Mouse (Mus musculus) left cerebral cortex, postnatal 10 days (tissue): Measurements from ENCODE around the gene Sun2. TPM values are rescaled to one million over a fixed set of nuclear protein-coding genes. Genes with fewer than 3 reads are reported as not detected.
A peak's percentile ranks its signal among the peaks of the same experiment; 100 is the strongest.

Experiments used
- DNase-seq, 2 experiments: peaks; one replicate each; pipeline ENCODE4 v3.0.0; 2021 to 2022; ENCODE audit warnings: low spot score in 2 of 2, mixed read lengths in 1 of 2; ENCODE audit errors: extremely low spot score in 1 of 2
- intact Hi-C: fragments of 180-260 bp; cut with DNase I; formaldehyde crosslinking; loops from one replicate; pipeline ENCODE4 v1.15.1; 2025
- total RNA-seq, 2 experiments: library from RNA; stranded (reverse); gene quantifications; 2 replicates each; pipeline ENCODE4 v1.2.3; 2021

The Sun2 gene
- total RNA-seq, 2 experiments from 2014 or later: 14.9 to 20.2 TPM

DNA sequence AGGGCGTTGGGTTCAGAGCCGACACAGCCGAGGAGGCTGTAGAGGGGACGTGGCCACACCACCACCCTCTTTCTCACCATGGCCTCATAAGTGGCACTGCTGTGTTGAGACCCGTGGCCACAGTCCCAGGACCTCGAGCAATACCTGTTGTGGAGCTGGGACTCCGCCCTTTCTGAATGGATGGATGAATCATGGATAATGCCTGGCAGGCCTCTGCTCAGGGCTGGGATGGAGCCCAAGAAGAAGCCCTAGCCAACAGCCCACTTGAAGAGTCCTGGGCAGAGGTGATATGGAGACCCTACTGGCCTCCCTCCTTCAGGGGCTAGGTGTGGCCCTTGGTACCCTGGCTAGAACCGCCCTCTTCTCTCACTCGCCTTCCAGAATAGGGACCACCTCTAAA, 20.7 kb upstream of the Sun2 start:
- intact Hi-C loops: no loop called here
- no peak for DNase-seq

DNA sequence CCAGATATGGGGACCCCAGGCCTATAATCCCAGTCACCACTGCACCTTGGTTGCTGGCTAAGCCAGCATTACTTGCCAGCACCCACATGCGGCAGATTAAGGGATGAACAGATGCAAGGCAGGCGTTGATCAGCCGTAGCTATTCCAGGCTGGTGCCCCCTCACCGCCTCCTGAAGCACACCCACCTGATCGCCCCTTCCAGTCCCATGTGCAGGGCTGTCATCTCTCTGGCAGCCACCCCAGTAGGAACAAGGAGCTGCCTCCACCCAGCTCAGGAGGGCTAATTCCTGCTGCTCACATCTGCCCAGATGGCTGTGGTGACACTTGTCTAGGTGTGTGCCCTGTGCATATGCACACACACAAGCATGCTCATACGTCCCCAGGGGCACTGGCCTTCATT, 18.6 kb upstream of the Sun2 start:
- intact Hi-C loops: no loop called here
- DNase-seq: no peak

DNA sequence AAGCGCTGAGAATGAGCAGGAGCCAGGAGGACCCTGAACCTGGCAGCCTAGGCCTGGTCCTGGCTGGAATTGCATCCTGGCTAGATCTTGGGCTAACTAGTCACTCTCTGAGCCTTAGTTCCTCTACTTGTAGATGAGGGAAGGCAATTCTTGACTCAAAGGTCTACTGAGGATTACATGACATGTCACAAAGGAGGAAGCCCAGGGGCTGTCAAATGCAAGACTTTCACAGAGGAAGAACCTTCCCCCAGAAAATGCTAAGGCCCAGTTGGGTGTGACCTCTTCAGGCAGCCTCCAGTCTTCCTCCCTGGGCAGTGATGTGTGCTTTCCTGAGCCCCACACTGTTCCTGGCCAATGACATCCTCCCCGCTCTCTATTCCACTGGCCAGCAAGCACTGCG, 14.8 kb upstream of the Sun2 start:
- no peak for DNase-seq
- intact Hi-C loops: loop anchor here (5.0 to 10.0 kb wide), 2 partner anchors 45 to 158 kb away; partner anchors contain the start of gene Nptxr

DNA sequence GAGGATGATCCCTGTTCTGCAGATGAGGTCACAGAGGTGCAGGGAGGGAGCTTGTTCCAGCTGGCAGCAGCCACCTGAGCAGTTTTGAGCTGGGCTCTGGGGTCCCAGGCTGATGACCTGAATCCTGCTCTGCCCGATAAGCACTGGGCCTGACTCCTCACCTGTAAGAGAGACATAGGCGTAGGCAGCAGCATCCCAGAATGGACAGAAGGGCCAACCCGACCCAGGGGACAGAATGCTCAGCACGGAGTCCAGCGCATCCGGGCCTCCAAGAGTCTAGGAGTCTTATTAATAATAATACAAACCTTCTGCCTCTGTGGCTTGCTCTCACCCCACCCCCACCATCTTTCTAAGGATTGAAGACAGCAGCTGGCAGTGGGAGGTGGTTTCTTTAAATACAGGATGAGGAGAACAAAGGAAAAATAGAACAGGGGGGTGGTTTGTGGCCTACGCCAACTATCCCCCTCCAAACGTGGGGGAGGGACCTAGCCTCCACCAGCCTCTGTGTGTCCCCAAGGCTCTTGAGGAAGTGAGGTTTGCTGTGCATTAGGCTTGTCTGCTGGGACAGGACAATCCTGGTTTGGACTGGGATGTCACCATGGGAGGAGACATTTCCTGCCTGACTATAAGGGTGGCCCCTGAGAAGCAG, 13.8 kb upstream of the Sun2 start:
- intact Hi-C loops: loop anchor here (5.0 to 10.0 kb wide), 2 partner anchors 46 to 159 kb away; partner anchors contain the start of gene Nptxr
- DNase-seq: no peak

DNA sequence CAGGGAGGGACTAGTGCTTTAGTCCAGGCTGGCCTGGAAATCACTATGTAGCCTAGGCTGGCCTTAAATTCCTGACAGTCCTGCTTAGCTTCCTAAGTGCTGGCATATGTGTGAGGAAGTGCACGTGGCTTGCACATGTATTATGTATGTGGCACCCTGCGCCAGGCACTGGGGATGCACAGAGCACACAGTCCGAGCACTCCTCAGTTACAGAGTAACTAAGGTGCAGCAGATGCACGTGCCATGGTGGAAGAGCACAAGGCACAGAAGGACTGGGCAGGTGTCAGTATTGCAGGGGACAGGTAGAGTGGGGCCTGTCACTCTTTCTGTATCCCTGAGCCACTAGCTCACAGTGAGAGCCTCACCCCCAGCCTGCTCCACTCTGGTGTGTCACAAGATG, 12.8 kb upstream of the Sun2 start:
- no peak for DNase-seq
- intact Hi-C loops: loop anchor here (5.0 to 10.0 kb wide), 2 partner anchors 47 to 160 kb away; partner anchors contain the start of gene Nptxr

DNA sequence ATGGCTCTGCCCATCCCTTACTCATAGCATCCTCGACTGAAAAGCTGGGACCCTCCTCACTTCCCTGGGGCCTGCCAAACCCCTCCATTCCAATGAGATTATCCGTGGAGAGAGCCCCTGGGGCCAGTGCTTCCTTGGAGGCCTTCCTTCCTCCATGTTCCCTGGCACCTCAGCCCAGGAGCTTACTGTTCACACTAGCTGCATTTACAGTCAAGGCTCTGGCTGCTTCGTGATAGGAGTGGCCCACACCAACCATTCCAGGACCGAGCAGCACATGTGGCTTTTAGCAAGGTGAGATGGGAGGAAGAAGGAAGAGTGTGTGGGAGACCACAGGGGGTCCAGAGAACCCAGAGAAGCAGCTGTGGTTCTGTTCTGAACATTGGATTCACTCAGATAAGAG, 11.5 kb upstream of the Sun2 start:
- intact Hi-C loops: loop anchor here (5.0 to 10.0 kb wide), 3 partner anchors 73 to 323 kb away; no protein-coding TSS in a partner anchor

DNA sequence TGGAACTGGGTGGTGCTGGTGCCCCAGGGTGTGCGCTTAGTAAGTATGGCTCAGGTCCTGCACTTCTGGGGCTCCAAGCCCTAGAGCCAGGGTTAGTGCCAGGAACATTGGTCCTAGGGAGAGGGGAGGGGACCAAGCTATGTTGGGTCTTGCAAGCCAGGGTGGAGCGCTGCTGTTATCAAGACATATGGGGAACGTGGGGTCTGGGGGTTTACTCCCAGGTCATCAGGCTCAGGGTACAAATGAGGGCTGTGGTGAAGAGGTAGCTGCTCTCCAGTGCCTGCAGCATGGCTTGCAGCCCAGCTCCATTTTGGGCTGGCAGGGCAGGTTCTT, 11.1 kb upstream of the Sun2 start:
- DNase-seq: no peak
- intact Hi-C loops: loop anchor here (5.0 to 10.0 kb wide), 3 partner anchors 74 to 324 kb away; no protein-coding TSS in a partner anchor

More for the DNA sequence above, 11.5 kb upstream of the Sun2 start:
- no peak for DNase-seq

DNA sequence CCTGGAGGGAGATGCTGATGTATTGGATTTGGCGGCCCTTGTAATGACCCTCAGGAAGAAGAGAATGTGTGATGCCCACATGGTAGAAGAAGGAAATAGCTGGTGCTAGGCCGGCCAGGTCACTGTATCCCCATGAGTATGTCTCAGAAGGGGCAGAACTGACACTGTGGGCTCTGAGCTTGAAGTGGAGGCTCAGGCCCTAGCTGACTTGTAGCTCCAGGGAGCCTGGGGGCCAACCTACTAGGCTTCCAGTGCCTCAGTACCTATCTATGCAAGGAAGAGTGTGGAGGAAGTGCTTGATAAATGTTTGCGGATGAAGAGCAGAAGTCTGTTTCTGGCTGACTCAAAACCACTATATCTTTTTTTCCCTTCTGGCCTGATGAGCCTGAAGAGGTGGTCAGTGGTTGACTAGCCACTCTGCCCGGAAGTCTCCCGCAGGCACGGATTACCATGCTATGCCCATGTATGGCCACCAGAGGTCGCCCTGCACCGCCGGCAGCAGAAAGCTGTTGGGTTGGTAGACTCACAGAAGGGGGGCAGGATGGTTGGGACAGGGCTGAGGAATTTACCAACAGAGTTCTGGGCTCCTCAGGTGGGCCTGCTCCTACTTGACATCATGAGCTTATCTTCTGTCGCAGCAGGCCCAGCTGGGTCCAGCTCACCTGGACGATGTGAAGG, 10.5 kb upstream of the Sun2 start:
- peak; percentile 74 to 83 for DNase-seq
- intact Hi-C loops: loop anchor here (5.0 to 10.0 kb wide), 3 partner anchors 74 to 324 kb away; no protein-coding TSS in a partner anchor

DNA sequence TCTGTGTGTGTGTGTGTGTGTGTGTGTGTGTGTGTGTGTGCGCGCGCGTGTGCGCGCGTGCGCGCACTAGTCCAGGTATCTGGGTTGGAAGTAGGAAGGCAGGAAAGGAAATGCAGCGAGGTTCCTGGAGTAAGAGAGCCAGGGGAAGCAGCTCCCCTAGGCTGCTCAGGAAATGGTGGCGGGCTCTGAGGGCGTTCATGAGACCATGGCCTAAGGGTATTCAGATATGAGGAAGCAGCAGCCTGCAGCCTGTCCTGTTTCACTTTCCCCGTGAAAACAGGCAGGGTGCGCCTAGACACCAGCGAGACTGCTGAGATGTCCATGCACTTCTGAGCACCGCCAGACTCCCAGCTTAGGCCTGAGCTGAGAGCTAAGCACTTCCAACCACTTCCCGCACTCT, 9.4 kb upstream of the Sun2 start:
- DNase-seq: peak in 1 of 2 experiments; percentile 28
- intact Hi-C loops: loop anchor here (5.0 to 10.0 kb wide), 3 partner anchors 76 to 326 kb away; no protein-coding TSS in a partner anchor

DNA sequence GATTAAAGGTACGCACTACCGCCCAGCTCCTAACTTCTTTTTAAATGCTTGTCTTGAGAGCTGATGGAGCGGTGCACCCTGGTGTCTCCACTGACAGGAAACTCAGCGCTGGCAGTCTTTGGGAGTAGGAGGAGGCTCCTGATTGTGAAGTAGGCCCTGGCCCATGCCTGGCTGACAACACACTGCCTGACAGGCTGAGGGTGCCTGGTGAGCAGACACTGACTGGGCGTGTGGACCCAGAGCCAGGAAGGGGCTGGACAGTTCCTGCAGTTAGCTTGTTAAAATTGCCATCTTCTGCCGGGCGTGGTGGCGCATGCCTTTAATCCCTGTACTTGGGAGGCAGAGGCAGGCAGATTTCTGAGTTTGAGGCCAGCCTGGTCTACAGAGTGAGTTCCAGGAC, 7.9 kb upstream of the Sun2 start:
- intact Hi-C loops: loop anchor here (5.0 to 10.0 kb wide), 3 partner anchors 77 to 327 kb away; no protein-coding TSS in a partner anchor
- DNase-seq: peak in 1 of 2 experiments; percentile 35

DNA sequence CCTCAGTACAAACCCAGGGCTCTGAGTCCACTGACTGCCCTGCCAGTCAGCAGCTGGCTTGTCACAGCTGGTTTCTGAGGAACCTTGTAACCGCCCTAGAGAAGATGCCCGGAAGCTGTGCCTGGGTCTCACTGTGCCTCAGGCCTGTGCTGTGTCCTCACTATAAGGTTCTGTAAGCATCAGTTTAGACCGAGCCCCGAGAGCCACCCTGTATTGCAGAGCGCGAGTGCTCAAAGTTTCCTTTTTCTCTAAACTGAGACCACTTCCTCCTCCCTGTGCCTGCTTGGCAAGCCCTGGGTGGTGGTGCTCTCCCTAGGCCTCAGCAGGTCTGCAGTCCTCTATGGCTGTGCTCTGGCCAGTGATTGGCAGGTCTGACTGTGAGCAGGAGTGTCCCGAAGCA, 6.8 kb upstream of the Sun2 start:
- DNase-seq: peak in 1 of 2 experiments; percentile 28
- intact Hi-C loops: no loop called here

DNA sequence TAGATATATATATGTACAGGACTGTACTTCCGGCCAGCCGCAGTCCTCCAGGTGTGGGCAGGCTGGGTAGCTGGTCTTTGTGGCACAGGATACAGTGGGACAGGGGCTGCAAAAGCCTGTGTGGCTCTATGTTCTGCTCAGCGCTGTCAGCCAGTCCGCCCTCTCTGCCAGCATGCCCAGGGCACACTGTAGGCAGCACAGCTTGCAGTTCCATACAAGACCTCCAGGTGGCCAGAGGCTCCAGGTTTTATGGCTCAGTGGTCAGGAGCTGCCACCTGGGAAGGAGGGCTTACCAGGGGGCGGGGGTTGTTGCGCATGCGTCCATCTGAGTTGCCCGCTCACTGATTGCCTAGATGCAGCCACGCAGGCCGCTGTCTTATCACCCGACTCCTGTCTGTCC, 5.7 kb upstream of the Sun2 start:
- peak in 1 of 2 experiments; percentile 57 for DNase-seq
- intact Hi-C loops: no loop called here

DNA sequence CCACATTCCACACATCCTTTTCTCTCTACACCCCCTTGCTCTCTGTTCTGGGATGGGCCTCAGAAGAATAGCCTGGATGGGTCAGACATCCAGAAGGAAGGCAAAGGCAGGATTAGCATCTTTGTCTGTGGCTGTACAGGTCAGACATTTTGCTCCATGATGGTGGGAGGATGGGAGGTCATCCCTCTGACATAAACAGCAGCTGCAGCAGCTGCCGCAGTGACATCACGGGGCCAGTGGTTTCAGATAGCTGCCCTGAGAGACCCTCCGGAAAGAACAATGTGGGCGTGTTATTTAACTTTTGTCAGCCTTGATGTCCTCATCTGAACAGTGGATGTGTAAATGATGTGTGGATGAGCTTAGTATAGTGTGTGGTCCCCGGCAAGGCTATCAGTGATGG, 3.5 kb upstream of the Sun2 start:
- DNase-seq: no peak

DNA sequence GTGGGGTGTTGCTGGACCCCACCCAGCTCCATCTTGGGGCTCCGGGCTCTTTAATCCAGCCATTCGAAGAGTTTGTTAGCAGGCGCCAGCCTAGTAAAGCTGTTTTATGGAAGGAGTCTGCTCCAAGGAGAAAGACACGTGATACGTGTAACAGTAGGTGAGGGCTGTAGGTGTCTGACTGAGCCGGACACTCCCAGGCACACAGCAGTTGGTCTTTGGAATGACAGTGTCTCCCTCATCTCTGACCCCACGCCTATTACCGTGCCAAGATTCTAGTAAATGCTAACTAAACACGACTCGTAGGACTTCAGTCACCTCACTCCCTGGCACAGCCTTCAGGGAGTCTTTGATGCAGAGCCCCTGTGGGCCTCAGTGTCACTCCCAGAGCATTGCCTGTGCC, 3.0 kb upstream of the Sun2 start:
- no peak for DNase-seq
- intact Hi-C loops: no loop called here

More for the DNA sequence above, 3.5 kb upstream of the Sun2 start:
- intact Hi-C loops: no loop called here

DNA sequence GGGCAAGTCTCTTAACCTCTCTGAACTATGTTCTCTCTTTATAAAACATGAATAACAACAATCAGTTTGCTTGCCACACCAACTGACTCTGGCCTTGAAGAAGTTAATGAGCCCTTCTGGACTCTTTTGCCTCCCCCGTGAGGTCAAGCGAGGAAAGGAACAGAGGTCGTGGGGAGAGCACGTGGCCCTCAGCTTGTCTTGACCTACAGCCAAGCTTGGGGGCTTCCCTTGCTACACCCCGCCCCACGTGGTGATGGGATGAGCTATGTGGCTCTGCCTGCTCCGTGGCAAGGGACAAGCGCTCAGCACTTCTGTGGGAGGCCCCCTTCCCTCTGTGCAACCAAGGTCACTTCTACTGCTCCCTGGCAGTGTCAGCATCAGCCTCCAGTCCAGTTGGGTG, 2.4 kb upstream of the Sun2 start:
- peak in 1 of 2 experiments; percentile 28 for DNase-seq
- intact Hi-C loops: no loop called here

DNA sequence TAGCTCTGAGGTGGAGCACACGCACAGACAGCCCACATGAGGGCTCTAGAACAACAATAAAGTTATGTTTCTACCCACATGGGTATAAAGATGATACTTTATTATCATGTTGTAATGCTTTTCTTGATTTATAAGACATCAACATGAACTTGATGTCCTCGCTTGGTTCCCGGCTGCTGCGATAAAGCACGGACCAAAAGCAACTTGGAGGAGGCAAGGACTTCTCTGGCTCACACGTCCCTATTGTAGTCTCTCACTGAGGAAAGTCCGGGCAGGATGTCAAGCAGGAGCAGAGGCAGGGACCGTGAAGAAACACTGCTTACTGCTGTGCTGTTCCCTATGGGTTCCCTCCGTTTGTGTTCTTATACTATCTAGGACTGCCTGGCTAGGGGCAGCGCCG, 1.7 kb upstream of the Sun2 start:
- no peak for DNase-seq
- intact Hi-C loops: no loop called here

DNA sequence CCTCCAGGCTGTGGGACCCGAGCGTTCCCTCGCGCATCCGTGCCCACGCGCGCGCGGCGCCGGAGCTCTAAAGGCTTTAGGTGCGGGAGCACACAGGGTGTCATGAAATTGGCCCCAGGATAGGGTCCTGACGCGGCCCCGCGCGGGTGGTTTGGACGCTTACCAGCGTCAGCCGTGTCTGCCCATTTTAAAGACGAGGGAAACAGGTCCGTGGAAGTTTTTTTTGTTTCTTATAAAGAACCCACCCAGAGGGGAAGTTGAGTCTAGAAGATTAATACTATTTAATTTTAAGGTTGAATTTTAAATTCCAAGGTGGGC, 329 bp upstream of the Sun2 start:
- intact Hi-C loops: no loop called here
- DNase-seq: no peak

DNA sequence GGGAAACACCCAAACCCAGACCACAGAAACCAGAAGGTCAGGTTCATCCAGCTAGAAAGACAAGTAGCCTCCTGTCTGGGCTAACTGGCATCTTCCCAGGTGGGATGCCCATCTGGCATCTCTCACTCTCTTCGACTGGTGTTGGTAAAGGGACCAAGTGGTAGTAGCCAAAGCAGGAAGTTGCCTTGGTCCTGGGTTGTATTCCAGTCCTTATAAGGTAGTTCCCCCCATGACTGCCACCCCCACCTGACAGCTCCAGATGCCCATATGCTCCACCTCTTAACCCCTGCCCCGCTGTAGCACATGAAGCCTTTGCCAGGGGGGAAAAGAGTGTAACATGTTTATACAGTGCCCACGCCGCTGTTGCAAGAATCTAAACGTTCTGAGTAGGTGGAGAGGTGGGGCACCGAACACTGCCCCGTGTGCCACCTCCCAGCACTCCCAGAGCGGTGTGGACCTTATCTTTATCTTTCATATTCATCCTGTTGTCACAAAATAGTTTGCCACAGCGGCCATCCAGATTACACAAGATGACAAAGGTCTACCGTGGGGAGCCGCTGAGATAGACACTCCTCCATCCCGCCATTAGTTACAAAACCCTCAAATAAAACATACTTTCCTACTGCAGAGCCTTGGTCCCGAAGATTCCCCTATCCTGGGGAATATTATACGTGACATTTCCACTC, 1.0 kb downstream of the Sun2 start:
- intact Hi-C loops: no loop called here

DNA sequence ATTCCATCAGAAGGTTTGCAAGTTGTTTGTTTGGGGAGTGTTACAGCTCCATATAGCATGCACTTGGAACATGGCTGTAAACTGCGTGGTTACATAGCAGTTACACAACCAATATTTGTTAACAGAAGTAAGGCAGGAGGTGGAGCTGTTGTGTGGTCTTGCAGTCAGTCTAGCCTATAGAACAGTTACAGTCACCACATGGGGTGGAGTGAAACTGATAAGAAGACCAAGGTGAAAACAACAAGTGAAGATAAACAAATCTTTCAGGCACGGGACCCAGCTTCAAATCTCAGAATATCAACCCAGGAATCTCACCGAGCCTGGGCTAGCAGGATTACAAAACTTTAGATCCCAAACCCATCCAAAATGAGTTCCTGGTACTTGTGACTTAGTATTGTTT, 1.6 kb downstream of the Sun2 start:
- intact Hi-C loops: no loop called here
- DNase-seq: no peak

More for the DNA sequence above, 1.0 kb downstream of the Sun2 start:
- DNase-seq: peak in 1 of 2 experiments; percentile 38

DNA sequence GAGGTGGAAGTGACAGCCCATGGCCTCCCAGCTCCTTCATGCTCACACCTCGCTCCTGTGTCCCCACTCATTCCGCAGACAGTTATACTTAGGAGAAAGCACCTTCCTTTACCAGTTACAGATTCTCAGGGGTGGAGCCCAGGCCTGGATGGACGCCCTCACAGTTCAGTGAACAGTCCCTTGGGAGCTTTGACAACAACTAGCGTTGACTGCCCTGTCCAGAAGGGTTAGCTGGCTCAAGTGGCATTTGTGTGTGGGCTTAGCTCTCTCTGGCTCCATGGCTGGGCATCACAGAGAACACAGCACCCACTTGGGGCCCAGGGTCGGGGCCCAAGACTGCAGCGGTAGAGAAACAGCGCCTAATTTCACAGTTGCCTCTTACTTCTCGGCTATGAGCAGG, 8.0 kb downstream of the Sun2 start:
- intact Hi-C loops: no loop called here
- no peak for DNase-seq
